Mouse (Mus musculus) heart, adult 11 months (tissue): ENCODE results near the gene Timm44.

Experiments used
- DNase-seq: peaks from one replicate; pipeline ENCODE4 v3.0.0; 2022

Timm44 gene

DNA sequence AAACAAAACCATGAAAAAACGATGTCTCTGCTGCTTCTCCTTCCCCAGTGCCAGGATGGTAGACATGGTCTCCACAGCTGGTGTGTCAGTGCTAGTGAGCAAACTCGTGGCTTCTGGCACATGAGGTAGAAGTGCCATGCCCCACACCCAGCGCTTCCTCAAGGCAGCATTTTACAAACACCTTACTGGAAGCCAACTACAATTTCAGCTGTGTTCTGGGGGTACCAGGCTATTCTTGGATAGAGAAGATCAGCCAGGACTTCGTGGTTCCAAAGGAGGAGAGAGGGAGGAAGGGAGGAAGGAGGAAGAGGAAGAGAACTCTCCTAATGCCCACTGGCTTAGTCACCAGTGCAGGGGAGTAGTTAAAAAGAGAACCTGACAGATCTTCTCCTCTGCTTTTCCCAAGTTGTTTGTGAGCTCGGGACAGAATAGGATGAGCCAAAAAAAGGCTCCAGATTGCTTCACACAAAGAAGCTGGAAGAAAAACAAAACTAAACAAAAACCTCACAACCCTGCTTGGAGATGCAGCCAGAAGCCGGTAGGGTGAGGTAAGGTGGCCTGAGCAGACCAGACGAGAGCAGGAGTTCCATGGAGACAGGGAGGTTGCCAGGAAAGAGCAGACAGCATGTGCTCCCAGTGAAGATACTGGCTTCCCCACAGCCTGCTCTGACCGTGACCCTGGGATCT is 12.5 kb downstream of the Timm44 start:
- no peak for DNase-seq

GRCm38 (mm10) chr8:4259805-4260170 is 15.9 kb downstream of the Timm44 start:
- peak; percentile 90 for DNase-seq

GRCm38 (mm10) chr8:4259125-4259804 is 16.4 kb downstream of the Timm44 start, which contains the start of gene Ctxn1:
Gene Ctxn1, minus strand, starts transcription at chr8:4259274.
- peak; percentile 99 for DNase-seq

DNA sequence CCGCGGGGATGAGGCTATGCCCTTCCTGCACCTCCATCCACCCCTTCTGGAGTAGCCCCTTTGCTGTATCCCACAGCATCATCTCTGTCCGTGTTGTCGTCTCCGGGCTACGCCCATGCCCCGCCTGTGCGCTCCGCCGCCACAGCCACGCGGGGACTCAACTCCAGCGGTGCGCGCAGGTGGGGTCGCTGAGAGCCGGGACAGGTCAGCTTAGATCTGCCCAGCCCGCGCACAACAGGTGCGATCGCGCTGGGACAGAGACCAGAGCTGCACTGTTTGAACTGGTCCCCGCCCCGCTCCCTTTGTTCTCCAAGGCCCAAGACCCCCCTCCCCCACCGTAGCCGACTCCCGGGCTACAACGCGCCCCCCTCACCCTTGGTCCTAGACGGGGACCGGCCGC is 17.0 kb downstream of the Timm44 start:
- peak; percentile 96 for DNase-seq

- DNase-seq, result peak; percentile 95
Measured at GRCm38 (mm10) chr8:4258233-4258632, 17.5 kb downstream of the Timm44 start.

DNA sequence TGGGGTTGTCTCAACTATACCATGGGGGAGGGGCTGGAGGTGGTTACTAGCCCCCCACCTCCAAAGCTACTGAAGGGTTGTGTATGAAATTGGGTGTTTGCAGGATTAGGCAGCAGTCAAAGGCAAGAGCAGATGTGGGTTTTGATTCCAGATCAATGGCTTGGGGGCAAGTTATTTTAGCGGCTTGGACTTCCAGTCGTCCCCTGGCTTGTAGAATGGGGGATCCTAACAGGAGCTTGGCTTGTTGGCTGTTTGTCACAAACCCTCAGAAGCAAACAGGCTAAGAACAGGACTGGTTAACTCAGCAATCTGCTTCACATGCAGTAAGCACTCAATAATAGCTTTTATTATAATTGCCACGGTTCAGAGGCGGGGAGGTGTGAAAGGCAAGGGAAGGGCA is 18.4 kb downstream of the Timm44 start:
- DNase-seq, result peak; percentile 74

- peak; percentile 81 for DNase-seq
Measured at GRCm38 (mm10) chr8:4256911-4257310, 18.8 kb downstream of the Timm44 start.

DNA sequence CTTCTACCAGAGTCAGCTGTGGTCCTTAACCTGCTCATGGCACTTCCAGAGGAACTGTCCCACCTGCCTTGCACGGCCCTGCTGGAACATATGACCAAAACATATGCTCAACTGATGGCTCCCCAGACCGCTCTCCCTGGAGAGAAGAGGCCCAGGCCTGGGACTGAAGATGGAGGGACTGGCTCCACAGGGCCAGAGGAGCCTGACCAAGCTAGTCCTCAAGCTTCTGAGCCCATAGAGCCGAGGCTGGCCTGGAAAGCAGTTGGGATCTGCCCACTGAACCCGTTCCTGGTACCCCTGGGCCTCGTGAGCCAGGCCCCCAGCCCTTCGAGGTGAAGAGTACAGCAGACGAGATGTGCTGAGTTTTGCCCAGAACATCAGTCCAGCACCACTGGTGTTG is 20.2 kb downstream of the Timm44 start:
- peak; percentile 90 for DNase-seq

DNA sequence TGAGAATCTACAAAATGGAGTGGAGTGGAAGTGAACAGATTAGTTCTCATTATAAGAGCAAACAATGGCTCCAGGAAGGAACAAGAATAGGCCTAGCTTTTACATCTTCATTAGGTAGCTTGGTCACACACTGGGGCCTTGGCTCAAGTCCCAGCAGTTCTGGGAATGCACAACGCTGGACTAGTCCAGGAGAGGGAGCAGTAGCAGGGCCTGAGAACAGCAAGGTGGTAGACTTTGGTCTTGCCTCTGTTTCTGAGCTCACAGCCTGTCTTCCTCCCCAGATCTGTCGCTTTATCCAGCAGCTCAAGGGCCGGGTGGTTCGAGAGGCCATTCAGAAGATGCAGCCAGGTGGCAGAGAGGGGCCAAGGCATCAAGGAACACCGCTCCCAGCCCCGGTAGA is 21.7 kb downstream of the Timm44 start:
- peak; percentile 89 for DNase-seq

DNA sequence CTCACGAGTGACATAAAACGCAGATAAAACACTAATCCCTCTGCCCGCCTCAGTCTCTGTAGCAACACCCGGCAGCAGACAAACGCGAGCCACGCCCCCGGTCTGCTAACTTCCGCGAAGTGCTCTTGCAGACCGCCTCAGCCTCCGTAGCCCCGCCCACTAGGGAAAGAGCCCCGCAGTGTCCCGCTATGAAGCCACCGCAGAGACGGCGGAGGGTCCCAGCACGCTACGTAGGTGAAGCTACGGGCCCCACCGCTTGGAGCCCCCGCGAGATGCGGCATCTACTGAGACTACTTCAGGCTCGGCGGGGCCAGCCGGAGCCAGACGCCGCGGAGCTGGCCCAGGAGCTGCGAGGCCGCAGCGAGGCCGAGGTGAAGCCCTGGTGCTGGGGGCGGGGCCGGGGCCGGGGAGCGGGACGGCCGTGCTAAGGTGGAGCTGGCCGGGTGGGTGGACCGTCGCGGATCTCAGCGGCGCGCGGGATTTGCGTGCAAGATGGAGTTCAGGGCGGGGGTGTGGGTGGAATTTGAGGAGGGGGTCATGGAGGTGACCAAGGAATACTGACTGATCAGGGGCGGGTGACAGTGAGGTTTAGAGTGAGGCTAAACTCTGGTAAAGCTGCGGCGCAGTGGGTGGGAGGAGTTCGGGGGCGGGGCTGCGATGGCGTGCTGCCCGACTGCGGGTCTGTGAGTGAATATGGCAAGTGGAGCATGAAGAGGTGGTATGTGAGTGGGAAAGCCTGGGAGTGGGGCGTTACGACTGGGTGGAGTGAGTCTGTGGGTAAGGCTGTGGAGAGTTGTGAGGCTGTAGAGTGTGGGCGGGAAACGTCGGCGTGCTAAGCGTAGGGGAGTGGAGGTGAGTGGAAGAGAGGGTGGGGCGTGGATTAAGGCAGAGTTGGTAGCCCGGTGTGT is 22.5 kb downstream of the Timm44 start, which contains the start of gene Snapc2:
Gene Snapc2 (plus strand): TSS at position 147 of the 908 bp plus-strand sequence.
- DNase-seq, result peak; percentile 99

GRCm38 (mm10) chr8:4252116-4252760 is 23.5 kb downstream of the Timm44 start:
- DNase-seq, result peak; percentile 88

DNA sequence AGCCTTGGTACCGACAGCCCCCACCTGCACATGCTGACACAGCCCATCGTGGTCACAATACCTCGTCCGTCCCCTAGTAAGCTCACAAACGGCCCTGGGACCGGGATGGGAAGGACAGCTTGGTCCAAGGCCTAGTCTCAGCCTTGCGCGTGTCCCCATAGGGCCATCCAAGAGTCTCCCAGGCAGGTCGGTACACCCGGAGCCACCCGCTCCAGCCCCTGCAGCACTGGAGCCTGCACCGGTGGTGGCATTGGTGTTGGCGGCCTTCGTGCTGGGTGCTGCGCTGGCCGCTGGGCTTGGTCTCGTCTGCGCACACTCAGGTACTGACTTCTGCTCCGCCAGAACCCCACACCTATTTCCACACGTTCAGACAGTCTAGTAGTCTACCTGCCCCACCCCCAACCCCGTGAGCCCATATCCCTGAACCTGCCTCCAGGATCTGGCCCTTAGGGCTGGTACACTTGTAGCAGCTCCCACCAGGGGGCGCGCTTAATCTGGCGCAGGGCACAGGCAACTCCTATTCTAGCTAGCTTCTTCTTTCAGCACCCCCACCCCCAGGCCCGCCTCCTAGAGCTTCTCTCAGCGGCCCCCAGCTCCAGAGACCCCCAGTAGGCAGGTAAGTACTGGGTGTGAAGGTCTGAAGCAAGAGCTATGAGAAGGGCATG is 25.3 kb downstream of the Timm44 start:
- peak; percentile 98 for DNase-seq

- DNase-seq, result peak; percentile 93
Measured at GRCm38 (mm10) chr8:4249213-4249612, 26.5 kb downstream of the Timm44 start.

DNA sequence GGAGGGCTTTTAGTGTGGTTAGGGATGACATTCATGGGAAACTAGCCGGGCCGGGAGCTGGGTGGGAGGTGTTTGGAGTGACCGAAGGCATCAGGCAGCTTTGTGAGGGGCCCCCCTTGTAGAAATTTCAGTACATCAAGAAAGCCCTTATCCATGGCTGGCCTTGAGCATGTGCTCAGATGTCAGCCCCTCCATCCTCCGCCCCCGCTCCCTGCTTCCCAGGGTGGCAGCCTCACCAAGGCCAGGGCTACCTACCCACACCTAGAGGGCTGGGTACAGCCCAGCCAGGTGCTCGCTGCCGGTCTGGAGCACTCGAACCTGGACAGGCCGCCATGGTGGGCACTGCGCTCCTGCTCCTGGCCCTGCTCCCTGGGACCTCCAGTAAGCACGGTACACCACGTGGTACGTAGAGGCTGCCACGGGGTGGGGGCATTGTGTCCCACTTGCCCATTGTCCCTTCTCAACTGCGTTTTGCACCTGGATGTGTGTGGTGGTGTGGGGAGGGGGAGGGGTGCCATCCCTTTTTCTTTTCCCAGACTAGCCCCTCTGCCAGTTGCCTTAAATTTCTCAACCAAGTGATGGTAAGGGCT is 27.7 kb downstream of the Timm44 start, which contains the start of gene Tgfbr3l:
Gene Tgfbr3l (plus strand): TSS at position 264 of the 590 bp plus-strand sequence.
- DNase-seq, result peak; percentile 91

GRCm38 (mm10) chr8:4247241-4247640 is 28.5 kb downstream of the Timm44 start:
- peak; percentile 70 for DNase-seq

DNA sequence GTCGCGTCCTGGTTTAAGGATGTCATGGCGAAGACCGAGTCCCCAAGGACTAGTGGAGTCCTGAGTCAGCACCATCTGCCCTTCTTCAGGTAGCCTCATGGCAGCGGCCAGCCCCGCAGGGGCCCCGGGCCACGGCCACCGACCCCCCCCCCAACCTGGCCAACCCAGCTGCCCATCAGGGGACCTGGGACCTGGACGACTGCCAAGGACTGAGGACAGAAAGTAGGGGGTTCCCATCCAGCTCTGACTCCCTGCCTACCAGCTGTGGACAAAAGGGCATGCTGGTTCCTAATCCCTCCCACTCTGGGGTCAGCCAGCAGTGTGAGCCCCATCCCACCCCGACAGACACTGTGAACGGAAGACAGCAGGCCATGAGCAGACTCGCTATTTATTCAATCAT is 30.0 kb downstream of the Timm44 start:
- peak; percentile 91 for DNase-seq

DNA sequence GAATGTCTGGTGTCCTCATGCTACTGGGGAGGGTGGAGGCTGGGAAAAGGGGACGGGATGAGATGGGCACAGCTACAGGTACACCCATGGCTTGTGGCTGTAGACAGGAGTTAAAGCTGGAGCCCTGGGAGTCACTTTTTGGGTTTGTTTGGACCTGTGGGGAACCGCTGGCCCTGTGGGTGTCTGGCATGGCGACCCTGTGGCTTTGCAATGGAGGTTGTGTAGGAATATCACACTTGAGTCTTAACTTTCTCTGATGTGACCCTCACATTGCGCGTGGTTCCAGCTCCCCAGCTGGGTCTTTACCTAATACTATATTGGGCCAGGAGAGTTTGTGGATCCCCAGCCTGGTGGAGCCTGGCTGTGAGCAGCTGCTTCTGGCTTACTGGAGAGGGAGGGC is 30.7 kb downstream of the Timm44 start:
- peak; percentile 90 for DNase-seq

DNA sequence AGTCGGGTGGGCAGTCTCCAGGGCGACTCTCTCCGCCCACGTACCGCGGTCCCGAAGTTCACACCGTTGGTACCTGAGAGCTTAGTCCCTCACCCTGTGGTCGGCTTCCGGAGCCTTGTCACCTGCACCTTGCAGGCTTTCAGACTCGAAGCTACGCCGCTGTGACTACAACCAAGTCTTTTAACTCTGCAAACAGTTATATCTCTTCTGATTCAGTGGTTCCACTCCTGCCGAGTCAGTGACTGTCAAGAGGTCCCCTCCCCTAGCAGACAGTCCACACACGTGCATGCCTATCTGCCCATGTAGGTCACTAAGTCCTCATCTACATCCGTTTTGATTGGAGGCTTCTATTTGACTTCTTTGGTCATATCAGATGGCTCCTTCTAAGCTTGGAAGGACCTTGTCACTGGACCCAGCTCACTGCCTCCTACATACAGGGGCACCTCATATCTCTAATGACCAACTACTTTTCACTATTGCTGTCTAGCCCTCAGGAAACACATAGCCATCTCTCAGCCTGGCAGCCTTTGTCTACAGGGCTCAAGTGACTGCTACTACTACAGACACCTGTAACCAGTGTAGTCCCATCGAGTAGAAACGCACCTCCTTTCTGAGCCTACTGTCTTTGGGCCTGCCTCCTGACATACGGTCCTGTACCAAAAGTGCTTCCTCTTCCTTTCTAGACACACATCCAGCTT is 36.4 kb downstream of the Timm44 start:
- peak; percentile 92 for DNase-seq

- DNase-seq, result peak; percentile 100
Measured at GRCm38 (mm10) chr8:4238434-4239192, 37.1 kb downstream of the Timm44 start, which contains the start of the genes Map2k7 and Gm49320. Gene Map2k7, plus strand, starts transcription at chr8:4238740. Gene Gm49320, plus strand, starts transcription at chr8:4238865.

GRCm38 (mm10) chr8:4237814-4238433 is 37.8 kb downstream of the Timm44 start:
- DNase-seq, result no peak
